Mouse (Mus musculus): ENCODE data around the gene Gm15557.
A peak's percentile ranks its signal among the peaks of the same experiment; 100 is the strongest.

Gene Gm15557

DNA sequence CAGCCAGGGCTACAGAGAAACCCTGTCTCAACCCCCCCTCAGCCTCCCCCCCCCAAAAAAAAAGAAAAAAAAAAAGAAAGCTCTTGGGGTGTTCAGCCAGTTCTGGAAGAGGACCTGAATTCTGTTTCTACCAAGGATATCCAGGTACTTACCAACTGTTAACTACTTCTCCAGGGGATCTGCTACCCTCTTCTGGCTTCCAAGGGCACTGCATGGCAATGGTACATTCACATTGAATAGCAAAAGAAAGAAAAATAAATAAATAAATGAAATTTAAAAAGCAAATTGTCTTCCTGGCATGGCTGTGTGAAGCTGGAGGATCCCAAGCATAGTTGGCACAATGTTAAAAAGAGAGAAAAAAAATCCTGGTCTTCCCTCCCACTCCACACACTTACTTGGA is 11.5 kb downstream of the Gm15557 start:
- peak; percentile 49 for DNase-seq (ENCODE audit: low spot score)

- DNase-seq (ENCODE audit: low spot score) = peak; percentile 92
Observed at GRCm38 (mm10) chr2:155956134-155957059, 15.9 kb downstream of the Gm15557 start, which contains the start of gene Cep250. TSS of gene Cep250 (plus strand) at chr2:155956458.

- no peak for DNase-seq (ENCODE audit: low spot score)
Observed at GRCm38 (mm10) chr2:155959981-155960380, 19.5 kb downstream of the Gm15557 start.

GRCm38 (mm10) chr2:155961862-155962261 is 21.3 kb downstream of the Gm15557 start:
- DNase-seq (ENCODE audit: low spot score) = no peak

GRCm38 (mm10) chr2:155962991-155963390 is 22.5 kb downstream of the Gm15557 start:
- DNase-seq (ENCODE audit: low spot score) = no peak

DNA sequence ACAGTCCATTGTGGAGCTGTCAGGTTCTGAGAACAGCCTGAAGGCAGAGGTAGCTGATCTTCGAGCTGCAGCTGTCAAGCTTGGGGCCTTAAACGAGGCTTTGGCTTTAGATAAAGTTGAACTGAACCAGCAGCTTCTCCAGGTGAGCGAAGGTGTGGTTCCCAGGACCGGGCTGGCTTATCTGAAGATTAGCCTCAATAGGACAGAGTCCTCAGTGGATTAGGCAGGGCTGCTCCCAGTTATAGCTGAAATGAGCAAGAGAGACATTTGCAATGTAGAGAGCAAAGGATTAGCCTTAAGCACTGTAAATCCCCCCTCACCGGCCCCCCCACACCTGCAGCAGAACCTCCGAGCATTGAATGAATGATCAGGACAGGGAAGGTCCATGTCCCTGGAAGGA is 32.8 kb downstream of the Gm15557 start:
- DNase-seq (ENCODE audit: low spot score) = no peak

GRCm38 (mm10) chr2:155974087-155974731 is 33.7 kb downstream of the Gm15557 start:
- DNase-seq (ENCODE audit: low spot score) = no peak

GRCm38 (mm10) chr2:155979328-155979991 is 38.9 kb downstream of the Gm15557 start:
- DNase-seq (ENCODE audit: low spot score) = no peak

DNA sequence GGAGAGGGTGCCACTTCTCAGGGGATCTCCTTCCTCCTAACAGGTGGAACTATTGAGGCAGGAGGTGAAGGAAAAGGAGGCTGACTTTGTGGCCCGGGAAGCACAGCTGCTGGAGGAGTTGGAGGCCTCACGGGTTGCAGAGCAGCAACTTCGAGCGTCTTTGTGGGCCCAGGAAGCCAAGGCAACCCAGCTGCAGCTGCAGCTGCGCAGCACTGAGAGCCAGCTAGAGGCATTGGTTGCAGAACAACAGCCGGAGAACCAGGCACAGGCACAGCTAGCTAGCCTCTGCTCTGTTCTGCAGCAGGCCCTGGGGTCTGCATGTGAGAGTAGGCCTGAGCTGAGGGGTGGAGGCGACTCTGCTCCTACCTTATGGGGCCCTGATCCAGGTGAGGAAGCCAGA is 45.2 kb downstream of the Gm15557 start:
- DNase-seq (ENCODE audit: low spot score) = no peak

- no peak for DNase-seq (ENCODE audit: low spot score)
Observed at GRCm38 (mm10) chr2:155987131-155987530, 46.6 kb downstream of the Gm15557 start.

DNA sequence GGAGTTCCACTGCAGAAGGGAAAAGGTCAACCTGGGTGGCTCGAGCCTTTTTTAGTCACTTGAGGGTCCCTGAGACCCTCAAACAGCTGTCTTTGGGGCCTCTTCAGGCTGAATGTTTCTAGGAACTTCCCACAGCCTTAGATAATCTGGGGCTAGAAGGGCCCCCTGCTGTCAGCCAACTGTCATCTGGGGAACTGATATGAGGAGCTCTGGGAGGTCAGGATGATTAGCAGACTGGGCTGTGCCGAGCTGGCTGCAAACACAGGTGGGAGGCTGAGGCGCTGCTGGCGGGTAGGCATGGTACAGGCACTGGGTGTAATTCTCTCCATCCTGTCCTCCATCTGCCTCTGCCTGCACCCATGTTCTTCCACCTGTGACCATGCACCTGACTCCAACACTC is 48.6 kb downstream of the Gm15557 start:
- DNase-seq (ENCODE audit: low spot score) = no peak

GRCm38 (mm10) chr2:155991151-155991550 is 50.6 kb downstream of the Gm15557 start:
- DNase-seq (ENCODE audit: low spot score) = peak; percentile 26

DNA sequence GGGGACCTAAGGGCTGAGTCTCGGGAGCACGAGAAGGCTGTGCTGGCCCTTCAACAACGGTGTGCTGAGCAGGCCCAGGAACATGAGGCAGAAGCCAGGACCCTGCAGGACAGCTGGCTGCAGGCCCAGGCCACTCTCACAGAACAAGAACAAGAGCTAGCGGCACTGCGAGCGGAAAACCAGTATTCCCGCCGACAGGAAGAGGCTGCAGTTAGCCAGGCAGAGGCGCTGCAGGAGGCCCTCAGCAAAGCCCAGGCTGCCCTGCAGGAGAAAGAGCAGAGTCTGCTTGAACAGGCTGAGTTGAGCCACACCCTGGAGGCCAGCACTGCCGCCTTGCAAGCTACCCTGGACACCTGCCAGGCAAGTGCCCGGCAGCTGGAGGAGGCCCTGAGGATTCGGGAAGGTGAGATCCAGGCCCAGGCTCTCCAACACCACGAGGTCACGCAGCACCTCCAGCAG is 51.4 kb downstream of the Gm15557 start:
- peak; percentile 53 for DNase-seq (ENCODE audit: low spot score)
